Mouse (Mus musculus) forebrain, embryonic 10.5 days (tissue): ENCODE measurements around the gene Armc10. TPM values are rescaled to one million over a fixed set of nuclear protein-coding genes. Genes with fewer than 3 reads are reported as not detected.
A peak's percentile ranks its signal among the peaks of the same experiment; 100 is the strongest.
"Not testable (repeated sequence)": the region's sequence is repeated elsewhere in the genome, so short reads cannot be mapped to it uniquely, and the experiment has no call there.

ENCODE experiments used
- DNase-seq: peaks from one replicate; pipeline ENCODE4 v3.0.0-alpha.2; 2017; ENCODE audit warnings: low spot score; ENCODE audit errors: extremely low spot score
- H3K27ac ChIP-seq: fragments of 300-500 bp; sonication (generic); 2 replicates; pipeline ENCODE4 v1.5.1; 2016; ENCODE audit warnings: mild to moderate bottlenecking
- H3K27me3 ChIP-seq: fragments of 300-500 bp; sonication (generic); 2 replicates; pipeline ENCODE4 v1.6.1; 2016; ENCODE audit warnings: mild to moderate bottlenecking; ENCODE audit not compliant: poor library complexity, severe bottlenecking
- H3K36me3 ChIP-seq: fragments of 300-500 bp; sonication (generic); replicated peaks from 2 replicates; pipeline ENCODE4 v1.6.1; 2016; ENCODE audit warnings: mild to moderate bottlenecking, moderate library complexity
- H3K4me1 ChIP-seq: fragments of 300-500 bp; sonication (generic); 2 replicates; pipeline ENCODE4 v1.6.1; 2016
- H3K4me3 ChIP-seq: fragments of 300-500 bp; sonication (generic); 2 replicates; pipeline ENCODE4 v1.5.1; 2016; ENCODE audit warnings: mild to moderate bottlenecking, moderate library complexity
- H3K9me3 ChIP-seq: fragments of 300-500 bp; sonication (generic); 2 replicates; pipeline ENCODE4 v1.6.1; 2016; ENCODE audit warnings: mild to moderate bottlenecking, moderate library complexity
- WGBS: fragments of 180-500 bp; shearing (Covaris S2); methylation state at CpG from one replicate; pipeline ENCODE4 v1.1.7; 2016; 5-methylcytosine and 5-hydroxymethylcytosine counted together
- polyA plus RNA-seq: library from polyadenylated mRNA; unstranded; fragments of >200 nt; fragmentation: Nextera tagmentation; extraction: Ambion mirVana; gene quantifications from 2 replicates; pipeline ENCODE4 v1.2.1, GENCODE M21; 2016

The Armc10 gene
- polyA plus RNA-seq: 64.6 and 65.4 TPM in 2 replicates

- H3K9me3 ChIP-seq: no peaks in the 10 kb centered on the region
Measured at GRCm38 (mm10) chr5:21645439-21646132, at the start of gene Armc10, which contains the start of gene Fbxl13. Gene Armc10, plus strand, starts transcription at chr5:21645813. Gene Fbxl13, minus strand, starts transcription at chr5:21645634.

GRCm38 (mm10) chr5:21599536-21599935 is 46.1 kb upstream of the Armc10 start:
- not testable (repeated sequence) for H3K27ac ChIP-seq, H3K4me1 ChIP-seq, H3K36me3 ChIP-seq, H3K27me3 ChIP-seq, H3K4me3 ChIP-seq, DNase-seq, H3K9me3 ChIP-seq
- WGBS: 88% methylated on average over 2 of the region's 2 CpGs

More at GRCm38 (mm10) chr5:21645439-21646132, at the start of gene Armc10, which contains the start of gene Fbxl13:
- DNase-seq: peak; percentile 91
- peaks cover 20% of the 10 kb centered on the region for H3K27me3 ChIP-seq
- peak within 1 kb of the TSS; percentile 88 for H3K4me3 ChIP-seq
- peaks cover 23% of the 10 kb centered on the region for H3K4me1 ChIP-seq
- under 1% methylated on average over 40 of the region's 40 CpGs for WGBS
- H3K27ac ChIP-seq: peak within 1 kb of the TSS; percentile 94
- H3K36me3 ChIP-seq: peaks cover 28% of the 10 kb centered on the region

GRCm38 (mm10) chr5:21599961-21600360 is 45.7 kb upstream of the Armc10 start:
- 90% methylated on average over 4 of the region's 4 CpGs for WGBS
- no peak overlapping the region for H3K4me3 ChIP-seq
- no peaks in the 10 kb centered on the region for H3K36me3 ChIP-seq
- DNase-seq: no peak
- no peaks in the 10 kb centered on the region for H3K27me3 ChIP-seq
- no peak overlapping the region for H3K27ac ChIP-seq
- no peaks in the 10 kb centered on the region for H3K4me1 ChIP-seq
- H3K9me3 ChIP-seq: no peaks in the 10 kb centered on the region

GRCm38 (mm10) chr5:21605936-21606335 is 39.7 kb upstream of the Armc10 start:
- Histone ChIP-seq H3K9me3 (no peaks in the 10 kb centered on the region), H3K36me3 (no peaks in the 10 kb centered on the region), H3K27ac (no peak overlapping the region), H3K4me1 (no peaks in the 10 kb centered on the region), H3K27me3 (no peaks in the 10 kb centered on the region), H3K4me3 (no peak overlapping the region)
- no peak for DNase-seq
- WGBS: 82% methylated on average over 6 of the region's 6 CpGs

GRCm38 (mm10) chr5:21608311-21609304 is 37.0 kb upstream of the Armc10 start:
- 75% methylated on average over 12 of the region's 12 CpGs for WGBS
- Histone ChIP-seq H3K27me3 (no peaks in the 10 kb centered on the region), H3K4me3 (no peak overlapping the region), H3K36me3 (no peaks in the 10 kb centered on the region), H3K4me1 (no peaks in the 10 kb centered on the region), H3K9me3 (no peaks in the 10 kb centered on the region), H3K27ac (no peak overlapping the region)
- DNase-seq: no peak

GRCm38 (mm10) chr5:21610996-21611395 is 34.6 kb upstream of the Armc10 start:
- Histone ChIP-seq H3K4me3 (no peak overlapping the region), H3K4me1 (no peaks in the 10 kb centered on the region), H3K27me3 (no peaks in the 10 kb centered on the region), H3K27ac (no peak overlapping the region), H3K36me3 (no peaks in the 10 kb centered on the region), H3K9me3 (no peaks in the 10 kb centered on the region)
- no peak for DNase-seq
- 83% methylated on average over 3 of the region's 3 CpGs for WGBS

- not testable (repeated sequence) for H3K27me3 ChIP-seq, H3K4me3 ChIP-seq, H3K4me1 ChIP-seq, DNase-seq, H3K36me3 ChIP-seq, H3K27ac ChIP-seq, H3K9me3 ChIP-seq
- 94% methylated on average over 11 of the region's 11 CpGs for WGBS
Measured at GRCm38 (mm10) chr5:21614299-21614698, 31.3 kb upstream of the Armc10 start.

- Histone ChIP-seq H3K27me3 (no peaks in the 10 kb centered on the region), H3K4me1 (no peaks in the 10 kb centered on the region), H3K9me3 (no peaks in the 10 kb centered on the region), H3K4me3 (no peak overlapping the region), H3K27ac (no peak overlapping the region), H3K36me3 (no peaks in the 10 kb centered on the region)
- DNase-seq: no peak
- WGBS: 85% methylated on average over 3 of the region's 3 CpGs
Measured at GRCm38 (mm10) chr5:21616450-21617009, 29.1 kb upstream of the Armc10 start.

GRCm38 (mm10) chr5:21625916-21626315 is 19.7 kb upstream of the Armc10 start:
- no peaks in the 10 kb centered on the region for H3K36me3 ChIP-seq
- DNase-seq: no peak
- H3K4me1 ChIP-seq: no peaks in the 10 kb centered on the region
- H3K27me3 ChIP-seq: no peaks in the 10 kb centered on the region
- H3K9me3 ChIP-seq: 0 out of 2 replicates have a peak, but pooled peaks cover 3% of the 10 kb centered on the region
- H3K27ac ChIP-seq: no peak overlapping the region
- H3K4me3 ChIP-seq: no peak overlapping the region

GRCm38 (mm10) chr5:21640961-21641360 is 4.7 kb upstream of the Armc10 start:
- H3K36me3 ChIP-seq: no peaks in the 10 kb centered on the region
- no peak for DNase-seq
- H3K9me3 ChIP-seq: no peaks in the 10 kb centered on the region
- H3K27me3 ChIP-seq: peaks cover 20% of the 10 kb centered on the region
- no peak overlapping the region for H3K4me3 ChIP-seq
- H3K4me1 ChIP-seq: peaks cover 10% of the 10 kb centered on the region
- H3K27ac ChIP-seq: no peak overlapping the region
- WGBS: 0% methylated on average over 1 of the region's 1 CpGs

- Histone ChIP-seq H3K4me3 (no peak overlapping the region), H3K9me3 (no peaks in the 10 kb centered on the region), H3K4me1 (peaks cover 23% of the 10 kb centered on the region), H3K27ac (no peak overlapping the region), H3K36me3 (peaks cover 8% of the 10 kb centered on the region), H3K27me3 (peaks cover 20% of the 10 kb centered on the region)
- WGBS: 32% methylated on average over 1 of the region's 1 CpGs
- DNase-seq: no peak
Measured at GRCm38 (mm10) chr5:21643606-21644005, 2.0 kb upstream of the Armc10 start.

GRCm38 (mm10) chr5:21644891-21645438 is 648 bp upstream of the Armc10 start:
- Histone ChIP-seq H3K36me3 (peaks cover 22% of the 10 kb centered on the region), H3K4me3 (peak overlapping the region; percentile 88), H3K27ac (peak overlapping the region; percentile 94), H3K4me1 (peaks cover 23% of the 10 kb centered on the region), H3K27me3 (peaks cover 20% of the 10 kb centered on the region), H3K9me3 (no peaks in the 10 kb centered on the region)
- no peak for DNase-seq
- 10% methylated on average over 14 of the region's 14 CpGs for WGBS
